ENCODE assay signal across 10 mouse cellular contexts in genomic region chr2:128862636-128863035, GRCm38 (mm10). TPM values are rescaled to one million over a fixed set of nuclear protein-coding genes. Genes with fewer than 3 reads are reported as not detected.
DNase-seq lines count a peak whose midpoint lies in the region; ATAC-seq and TF ChIP-seq lines count a peak whose summit lies in the region.
"Had no signal": no experiment of that assay in that cellular context is flagged by ENCODE, and none has a peak within 500 bp of the region (broad histone marks: within the 10 kb centered on the region; RNA-seq: fewer than 3 reads in every experiment).

Gene Fbln7, plus strand, starts transcription at chr2:128862981.

- no peaks in the 10 kb centered on the region for H3K36me3 ChIP-seq in heart, embryonic 12.5 days
- no peaks in the 10 kb centered on the region for H3K36me3 ChIP-seq in hindbrain, embryonic 11.5 days (ENCODE audit: control insufficient read depth, insufficient read depth, low read length)
- no peaks in the 10 kb centered on the region for H3K36me3 ChIP-seq in midbrain, embryonic 11.5 days (ENCODE audit: control insufficient read depth, insufficient read depth, low read length)

- H3K4me2 ChIP-seq in heart, embryonic 12.5 days: peak within 1 kb of the TSS; percentile 97
- H3K4me2 ChIP-seq in hindbrain, embryonic 11.5 days (replicated peaks; ENCODE audit: low read depth, low read length): peak within 1 kb of the TSS; percentile 83
- peak within 1 kb of the TSS; percentile 77 for H3K4me2 ChIP-seq in midbrain, embryonic 11.5 days

- TF ChIP-seq CTCF in bone marrow macrophage, adult 2 months (IDR thresholded peaks at IDR 0.05; ENCODE audit: low read depth, low read length): no peak

- TF ChIP-seq POLR2A in bone marrow macrophage, adult 2 months (IDR thresholded peaks at IDR 0.05; ENCODE audit: borderline replicate concordance, low read depth, low read length): no peak

- peak within 1 kb of the TSS; percentile 48 for H3K4me3 ChIP-seq in heart, embryonic 12.5 days
- H3K4me3 ChIP-seq in bone marrow macrophage, adult 2 months (ENCODE audit: insufficient read depth, low read length): 0 out of 2 replicates have a peak within 1 kb of the TSS, but pooled peaks have one; percentile 1
- H3K4me3 ChIP-seq in hindbrain, embryonic 11.5 days (ENCODE audit: low read depth, low read length): peak within 1 kb of the TSS; percentile 37
- H3K4me3 ChIP-seq in midbrain, embryonic 11.5 days (ENCODE audit: low read depth, low read length): peak within 1 kb of the TSS; percentile 41

- DNase-seq in heart, postnatal 10 days: no peak
- no peak for DNase-seq in hindbrain, embryonic 11.5 days (ENCODE audit: low spot score)
- DNase-seq in midbrain, embryonic 11.5 days (ENCODE audit: low spot score, missing footprints): no peak
- DNase-seq in frontal cortex, postnatal 14 days (ENCODE audit: low spot score in 2 of 2): no peak
- DNase-seq in frontal cortex, postnatal 36 days (ENCODE audit: low spot score in 2 of 2): no peak
- DNase-seq: cerebellum, postnatal 14 days had no signal

- intact Hi-C loops in heart, postnatal 10 days (cut with DNase I): no loop called here

- ATAC-seq in heart, embryonic 12.5 days (ENCODE audit: insufficient number of reproducible peaks, low FRiP score): no peak
- ATAC-seq in hindbrain, embryonic 11.5 days (ENCODE audit: low FRiP score): no peak
- ATAC-seq in midbrain, embryonic 11.5 days (ENCODE audit: low FRiP score): no peak
- ATAC-seq in megakaryocyte progenitor cell, adult 5-6 weeks (replicated peaks; ENCODE audit: poor library complexity): no peak

- no peak within 1 kb of the TSS for H3K27ac ChIP-seq in heart, embryonic 12.5 days (ENCODE audit: poor library complexity, severe bottlenecking)
- no peak within 1 kb of the TSS for H3K27ac ChIP-seq in bone marrow macrophage, adult 2 months (ENCODE audit: insufficient read depth, low read depth, low read length)
- H3K27ac ChIP-seq in hindbrain, embryonic 11.5 days (ENCODE audit: low read depth, low read length): no peak within 1 kb of the TSS
- no peak within 1 kb of the TSS for H3K27ac ChIP-seq in midbrain, embryonic 11.5 days (ENCODE audit: low read depth, low read length)
- H3K27ac ChIP-seq: macrophage had no signal

- WGBS in heart, embryonic 12.5 days: 86% methylated on average over 9 of the region's 9 CpGs
- whole genome bisulfite sequencing in hindbrain, embryonic 11.5 days: 90% methylated on average over 9 of the region's 9 CpGs
- 91% methylated on average over 9 of the region's 9 CpGs for WGBS in midbrain, embryonic 11.5 days

- peak within 1 kb of the TSS; percentile 49 for H3K9ac ChIP-seq in heart, embryonic 12.5 days
- H3K9ac ChIP-seq in hindbrain, embryonic 11.5 days (ENCODE audit: low read depth, low read length): peak within 1 kb of the TSS; percentile 46
- H3K9ac ChIP-seq in midbrain, embryonic 11.5 days (ENCODE audit: low read length): peak within 1 kb of the TSS; percentile 70

- H3K4me1 ChIP-seq in heart, embryonic 12.5 days (replicated peaks): peaks cover 5% of the 10 kb centered on the region; the same call in 1 of the 2 replicates
- H3K4me1 ChIP-seq in bone marrow macrophage, adult 2 months (ENCODE audit: control insufficient read depth, insufficient read depth, low read length): no peaks in the 10 kb centered on the region
- H3K4me1 ChIP-seq in hindbrain, embryonic 11.5 days (replicated peaks; ENCODE audit: control insufficient read depth, insufficient read depth, low read length): no peaks in the 10 kb centered on the region
- peaks cover 7% of the 10 kb centered on the region; the same call in 1 of the 2 replicates for H3K4me1 ChIP-seq in midbrain, embryonic 11.5 days (ENCODE audit: control insufficient read depth, insufficient read depth, low read length)

- peaks cover 27% of the 10 kb centered on the region for H3K27me3 ChIP-seq in heart, embryonic 12.5 days (replicated peaks)
- peaks cover 2% of the 10 kb centered on the region; the same call in 1 of the 2 replicates for H3K27me3 ChIP-seq in hindbrain, embryonic 11.5 days (ENCODE audit: control insufficient read depth, insufficient read depth, low read length)
- peaks cover 4% of the 10 kb centered on the region; the same call in 1 of the 2 replicates for H3K27me3 ChIP-seq in midbrain, embryonic 11.5 days (ENCODE audit: control insufficient read depth, insufficient read depth, low read length)

- H3K9me3 ChIP-seq in heart, embryonic 12.5 days (replicated peaks): no peaks in the 10 kb centered on the region
- H3K9me3 ChIP-seq in hindbrain, embryonic 11.5 days (ENCODE audit: control insufficient read depth, low read length): no peaks in the 10 kb centered on the region
- no peaks in the 10 kb centered on the region for H3K9me3 ChIP-seq in midbrain, embryonic 11.5 days (ENCODE audit: control insufficient read depth, low read length)

RNA-seq across cellular contexts. Expression of gene Fbln7, which starts in this region (rescaled TPM):
- 1.0 and 1.5 TPM in 2 replicates for polyA plus RNA-seq in heart, embryonic 12.5 days (2016; fragmentation: Nextera tagmentation; extraction: Ambion mirVana)
- 1 to 10 TPM in 1 of 2 experiments, under 1 TPM in 1; 0.82 to 1.1 TPM for total RNA-seq in heart, postnatal 10 days (2021)
- not detected in 2 replicates for polyA plus RNA-seq in bone marrow macrophage, adult 2 months (2012; ENCODE audit: insufficient read depth, insufficient read length, missing spikeins)
- 2.1 TPM in 2 replicates for polyA plus RNA-seq in hindbrain, embryonic 11.5 days (2014; fragmentation: Nextera tagmentation; extraction: Ambion mirVana)
- polyA plus RNA-seq in midbrain, embryonic 11.5 days (2014; fragmentation: Nextera tagmentation; extraction: Ambion mirVana): 2.2 and 2.4 TPM in 2 replicates
- total RNA-seq in megakaryocyte progenitor cell, adult 5-6 weeks (2015): not detected in 2 replicates
- total RNA-seq in megakaryocyte progenitor cell, adult 5-6 weeks (2017): not detected in 2 replicates
- polyA plus RNA-seq: macrophage had no signal
